Mouse (Mus musculus) stomach, embryonic 16.5 days (tissue): ENCODE results near the gene Abl1. TPM values are rescaled to one million over a fixed set of nuclear protein-coding genes. Genes with fewer than 3 reads are reported as not detected.

Experiments used
- ATAC-seq: fragments of 200-750 bp; cut with Nextera tagmentation; 2 replicates; pipeline ENCODE4 v1.8.0; 2017; ENCODE audit warnings: moderate number of reproducible peaks, moderate TSS enrichment; ENCODE audit not compliant: insufficient read depth, low FRiP score
- H3K27ac ChIP-seq: fragments of 300-500 bp; sonication (generic); 2 replicates; pipeline ENCODE4 v1.5.1; 2014; ENCODE audit warnings: low read length
- H3K27me3 ChIP-seq: fragments of 300-500 bp; sonication (generic); 2 replicates; pipeline ENCODE4 v1.6.1; 2014; ENCODE audit warnings: low read length, control low read depth, mixed read lengths; ENCODE audit not compliant: control insufficient read depth, insufficient read depth
- H3K36me3 ChIP-seq: fragments of 300-500 bp; sonication (generic); 2 replicates; pipeline ENCODE4 v1.6.1; 2014; ENCODE audit warnings: low read length; ENCODE audit not compliant: control insufficient read depth, insufficient read depth
- H3K4me1 ChIP-seq: fragments of 300-500 bp; sonication (generic); 2 replicates; pipeline ENCODE4 v1.6.1; 2014; ENCODE audit warnings: low read length, control low read depth, mixed read lengths; ENCODE audit not compliant: control insufficient read depth, insufficient read depth
- H3K4me2 ChIP-seq: fragments of 300-500 bp; sonication (generic); 2 replicates; pipeline ENCODE4 v1.6.1; 2014; ENCODE audit warnings: low read depth, low read length, mixed read lengths
- H3K4me3 ChIP-seq: fragments of 300-500 bp; sonication (generic); replicated peaks from 2 replicates; pipeline ENCODE4 v1.5.1; 2014; ENCODE audit warnings: mild to moderate bottlenecking, low read length
- H3K9ac ChIP-seq: fragments of 300-500 bp; sonication (generic); 2 replicates; pipeline ENCODE4 v1.6.1; 2014; ENCODE audit warnings: low read length
- H3K9me3 ChIP-seq: fragments of 300-500 bp; sonication (generic); replicated peaks from 2 replicates; pipeline ENCODE4 v1.6.1; 2016; ENCODE audit warnings: low read length, control low read depth; ENCODE audit not compliant: control insufficient read depth
- WGBS: fragments of 180-500 bp; shearing (Covaris S2); extraction: QIAGEN DNeasy Blood & Tissue Kit; methylation state at CpG from one replicate; pipeline ENCODE4 v1.1.7; 2014; 5-methylcytosine and 5-hydroxymethylcytosine counted together
- polyA plus RNA-seq: library from polyadenylated mRNA; unstranded; fragments of >200 nt; fragmentation: Nextera tagmentation; extraction: Ambion mirVana; gene quantifications from 2 replicates; pipeline ENCODE4 v1.2.1, GENCODE M21; 2015

The Abl1 gene
- 30.4 and 32.2 TPM in 2 replicates for polyA plus RNA-seq

DNA sequence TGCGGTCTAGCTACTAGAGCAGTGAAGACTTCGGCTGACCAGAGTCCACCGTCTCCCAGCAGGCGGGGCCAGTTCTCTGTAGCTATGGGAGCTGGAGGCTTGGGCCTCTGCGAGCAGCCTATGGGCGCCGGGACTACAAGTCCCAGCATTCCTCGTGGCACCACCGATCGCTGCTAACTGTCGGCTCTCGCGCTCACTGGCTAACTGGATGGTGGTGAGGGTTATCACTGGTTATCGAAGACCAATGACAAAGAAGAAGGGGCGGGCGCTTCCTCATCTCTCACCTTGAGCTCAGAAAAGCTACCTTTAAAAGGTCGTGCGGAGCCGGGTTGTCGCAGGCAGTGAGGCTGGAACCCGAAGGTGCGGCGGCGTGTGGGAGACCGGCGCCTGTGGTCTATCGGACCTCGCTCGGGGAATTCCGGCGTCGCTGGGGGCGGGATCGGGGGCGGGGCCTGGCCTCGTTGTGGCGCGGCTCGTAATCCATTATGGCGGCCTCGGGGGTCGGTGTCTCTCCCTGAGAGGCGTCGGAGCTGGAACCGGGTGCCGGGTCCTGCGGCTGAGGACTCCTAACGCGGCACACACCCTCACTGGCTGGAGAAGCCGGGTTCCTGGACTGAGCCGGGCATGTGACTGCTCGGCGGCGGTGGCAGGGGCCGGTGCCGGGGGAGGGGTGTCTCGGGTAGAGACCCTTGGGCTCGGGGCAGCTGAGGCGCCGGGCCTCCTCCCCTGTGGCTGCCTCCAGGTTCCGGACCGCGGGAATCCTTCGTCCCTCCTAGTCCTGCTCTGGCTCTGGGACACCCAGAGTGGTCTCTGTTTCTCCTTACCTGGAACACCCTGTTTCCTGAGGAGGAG is at the start of gene Abl1:
Gene Abl1 (plus strand): TSS at position 303 of the 852 bp plus-strand sequence.
- ATAC-seq, result peak; percentile 99
- peak within 1 kb of the TSS; percentile 99 for H3K4me3 ChIP-seq
- H3K4me1 ChIP-seq, result peaks cover 16% of the 10 kb centered on the region; the same call in 1 of the 2 replicates
- under 1% methylated on average over 63 of the region's 64 CpGs for WGBS
- no peaks in the 10 kb centered on the region for H3K27me3 ChIP-seq
- peak within 1 kb of the TSS; percentile 96 for H3K27ac ChIP-seq
- H3K9me3 ChIP-seq, result no peaks in the 10 kb centered on the region
- H3K4me2 ChIP-seq, result peak within 1 kb of the TSS; percentile 90
- peak within 1 kb of the TSS; percentile 98 for H3K9ac ChIP-seq
- H3K36me3 ChIP-seq, result no peaks in the 10 kb centered on the region

DNA sequence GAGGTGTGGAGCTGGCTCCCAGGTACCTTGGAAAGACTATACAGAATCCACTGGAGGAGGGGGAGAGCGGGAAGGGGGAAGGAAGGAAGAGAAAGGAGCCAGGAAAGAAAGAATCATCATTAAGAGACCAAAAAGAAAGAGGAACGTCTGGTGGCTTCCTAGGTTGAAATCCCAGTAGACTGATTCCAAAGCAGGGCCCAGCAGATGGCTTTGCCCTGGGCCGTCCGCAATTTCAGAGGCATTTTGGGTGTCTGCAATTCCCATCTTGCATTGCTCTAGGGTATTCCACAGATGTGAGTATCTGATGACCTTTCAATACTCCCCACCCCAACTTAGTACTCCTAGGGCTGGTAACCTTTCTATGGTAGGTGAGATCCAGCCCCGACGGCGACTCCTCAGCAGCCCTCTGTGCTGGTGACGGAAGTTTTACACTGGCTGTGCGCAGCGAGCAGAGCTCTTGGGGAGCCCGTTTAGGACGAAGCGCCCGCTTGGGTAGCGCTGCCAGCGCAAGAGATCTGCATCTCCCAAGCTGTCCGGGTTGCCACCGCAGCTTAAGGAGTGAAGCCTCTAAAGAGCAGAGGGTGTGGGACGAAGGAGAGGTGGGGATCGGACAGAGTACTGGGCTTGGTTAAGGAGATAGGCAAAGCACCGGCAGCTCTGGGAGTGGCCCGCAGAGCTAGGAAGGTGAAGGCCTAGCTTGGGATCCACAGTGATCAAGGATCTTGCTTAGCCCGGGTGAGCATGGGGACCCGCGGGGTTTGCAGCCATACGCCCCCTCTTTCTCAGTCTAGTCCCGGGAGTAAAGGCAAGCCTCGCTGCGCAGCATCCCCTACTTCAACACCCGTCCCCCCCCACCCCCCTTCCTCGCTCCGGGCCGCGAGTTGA is 49.4 kb upstream of the Abl1 start:
- Histone ChIP-seq H3K27ac (no peak overlapping the region), H3K4me2 (no peak overlapping the region), H3K9me3 (no peaks in the 10 kb centered on the region), H3K27me3 (peaks cover 96% of the 10 kb centered on the region), H3K4me3 (no peak overlapping the region), H3K4me1 (peaks cover 11% of the 10 kb centered on the region; the same call in 1 of the 2 replicates), H3K9ac (no peak overlapping the region), H3K36me3 (no peaks in the 10 kb centered on the region)
- WGBS, result under 1% methylated on average over 34 of the region's 34 CpGs
- no peak for ATAC-seq

DNA sequence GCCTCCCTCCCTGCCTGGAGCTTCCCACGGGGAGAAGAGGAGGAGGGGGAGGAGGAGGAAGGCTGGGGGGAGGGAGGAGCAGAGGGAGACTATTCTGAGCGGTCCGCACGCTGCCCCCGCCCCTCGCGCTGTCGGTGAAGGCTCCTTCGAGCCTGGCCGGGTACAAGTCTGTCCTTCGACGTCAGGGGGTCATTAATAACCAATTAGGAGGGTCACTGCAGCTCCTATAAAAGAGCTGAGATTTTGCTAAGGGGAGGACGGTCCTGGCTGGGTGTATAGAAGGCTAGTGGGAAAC is 48.8 kb upstream of the Abl1 start:
- H3K27ac ChIP-seq, result no peak overlapping the region
- ATAC-seq, result no peak
- H3K27me3 ChIP-seq, result peaks cover 96% of the 10 kb centered on the region
- WGBS, result 2% methylated on average over 13 of the region's 13 CpGs
- H3K9me3 ChIP-seq, result no peaks in the 10 kb centered on the region
- H3K4me2 ChIP-seq, result no peak overlapping the region
- no peak overlapping the region for H3K9ac ChIP-seq
- H3K4me3 ChIP-seq, result no peak overlapping the region
- no peaks in the 10 kb centered on the region for H3K36me3 ChIP-seq
- peaks cover 11% of the 10 kb centered on the region; the same call in 1 of the 2 replicates for H3K4me1 ChIP-seq

DNA sequence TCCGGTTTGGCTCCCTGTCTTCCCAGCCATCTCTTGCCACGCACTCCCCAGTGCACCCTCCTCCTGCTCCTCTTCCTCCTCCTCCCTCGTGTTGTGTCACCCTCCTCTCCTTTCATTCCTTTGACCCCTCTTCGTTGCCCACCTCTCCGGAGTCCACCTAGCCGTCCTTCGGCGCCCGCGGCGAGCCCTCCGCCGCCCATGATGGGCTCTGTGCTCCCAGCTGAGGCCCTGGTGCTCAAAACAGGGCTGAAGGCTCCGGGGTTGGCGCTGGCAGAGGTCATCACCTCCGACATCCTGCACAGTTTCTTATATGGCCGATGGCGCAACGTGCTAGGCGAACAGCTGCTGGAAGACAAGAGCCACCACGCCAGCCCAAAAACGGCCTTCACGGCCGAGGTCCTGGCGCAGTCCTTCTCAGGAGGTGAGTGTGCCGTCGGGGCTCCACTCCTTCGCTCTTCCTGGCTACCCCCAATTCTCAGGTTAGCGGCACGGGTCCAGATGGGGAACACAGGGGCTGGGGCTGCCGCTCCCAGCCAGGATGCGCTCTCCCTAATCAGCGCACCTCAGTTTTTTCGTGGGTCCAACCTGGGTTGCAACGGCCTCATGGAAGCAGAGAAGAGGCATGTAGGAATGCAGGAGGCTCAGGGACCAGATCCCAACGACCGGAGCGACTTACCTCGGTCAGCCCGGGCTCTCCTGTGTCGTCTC is 48.1 kb upstream of the Abl1 start, which contains the start of gene Prdm12:
Gene Prdm12 (plus strand): TSS at position 137 of the 708 bp plus-strand sequence.
- Histone ChIP-seq H3K36me3 (no peaks in the 10 kb centered on the region), H3K4me1 (peaks cover 11% of the 10 kb centered on the region; the same call in 1 of the 2 replicates), H3K27me3 (peaks cover 96% of the 10 kb centered on the region), H3K9me3 (no peaks in the 10 kb centered on the region), H3K4me3 (no peak within 1 kb of the TSS), H3K9ac (no peak within 1 kb of the TSS), H3K4me2 (no peak within 1 kb of the TSS), H3K27ac (no peak within 1 kb of the TSS)
- no peak for ATAC-seq
- 3% methylated on average over 41 of the region's 41 CpGs for WGBS

DNA sequence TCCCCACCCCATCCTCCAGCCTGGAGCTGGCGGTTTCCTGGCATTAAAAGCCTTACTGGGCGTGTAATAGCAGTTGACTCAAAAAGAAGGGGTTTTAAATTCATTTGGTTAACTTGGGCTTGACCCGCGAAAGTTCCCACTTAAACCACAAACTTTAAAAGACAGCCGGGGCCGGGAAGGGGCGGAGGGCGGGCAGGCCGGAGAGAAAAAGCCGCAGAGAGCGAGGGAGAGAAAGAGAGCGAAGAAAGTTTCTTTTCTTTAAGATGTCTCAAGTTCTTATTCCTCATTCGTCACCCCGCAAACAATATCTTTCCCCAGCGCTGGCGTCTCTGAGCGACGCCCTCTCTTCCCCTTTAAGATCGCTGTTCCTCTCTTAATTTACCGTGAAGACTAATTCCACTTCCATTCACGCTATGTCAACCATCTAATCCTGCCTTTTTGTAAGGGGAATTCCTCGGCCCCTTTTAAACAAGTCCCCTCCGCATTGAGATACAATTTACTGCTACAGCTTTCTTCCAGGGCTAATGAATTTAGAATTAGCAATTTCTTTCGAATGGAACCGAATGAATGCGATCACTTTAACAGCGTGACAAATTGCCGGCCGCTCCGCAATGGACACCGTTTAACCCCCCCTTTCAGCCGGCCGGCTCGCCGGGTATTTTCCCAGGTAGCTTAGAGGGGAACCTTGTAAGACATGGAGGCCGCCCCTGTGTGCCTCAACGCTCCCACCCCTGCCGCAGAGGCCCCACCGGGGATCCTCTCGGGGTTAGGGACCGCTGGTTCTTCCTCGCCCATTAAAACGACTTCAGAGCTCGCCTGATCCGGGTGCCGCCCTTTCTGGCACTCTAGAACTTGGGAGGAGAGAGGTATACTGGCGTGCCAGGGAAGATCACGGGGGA is 47.3 kb upstream of the Abl1 start:
- H3K27me3 ChIP-seq, result peaks cover 95% of the 10 kb centered on the region
- WGBS, result under 1% methylated on average over 48 of the region's 48 CpGs
- no peak overlapping the region for H3K27ac ChIP-seq
- peaks cover 7% of the 10 kb centered on the region; the same call in 1 of the 2 replicates for H3K4me1 ChIP-seq
- no peaks in the 10 kb centered on the region for H3K9me3 ChIP-seq
- H3K36me3 ChIP-seq, result no peaks in the 10 kb centered on the region
- no peak for ATAC-seq
- no peak overlapping the region for H3K4me2 ChIP-seq
- no peak overlapping the region for H3K4me3 ChIP-seq
- no peak overlapping the region for H3K9ac ChIP-seq

DNA sequence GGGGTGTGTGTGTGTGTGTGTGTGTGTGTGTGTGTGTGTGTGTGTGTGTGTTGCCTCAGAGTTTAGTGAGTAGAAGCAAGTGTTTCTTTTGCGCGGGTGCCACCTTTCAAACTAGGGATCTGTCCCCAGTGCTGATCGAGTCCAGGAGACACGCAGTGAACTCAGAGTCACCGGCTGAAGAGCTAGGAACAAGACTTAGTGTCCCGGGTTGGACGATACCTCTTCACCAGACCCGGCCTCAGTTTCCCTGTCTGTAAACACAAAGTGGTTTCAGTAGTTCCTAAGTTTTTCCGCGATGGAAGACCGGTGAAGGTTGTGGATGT is 46.7 kb upstream of the Abl1 start:
- H3K27me3 ChIP-seq, result peaks cover 95% of the 10 kb centered on the region
- no peak overlapping the region for H3K4me2 ChIP-seq
- 3% methylated on average over 11 of the region's 11 CpGs for WGBS
- no peak overlapping the region for H3K9ac ChIP-seq
- ATAC-seq, result no peak
- no peak overlapping the region for H3K4me3 ChIP-seq
- H3K27ac ChIP-seq, result no peak overlapping the region
- H3K36me3 ChIP-seq, result no peaks in the 10 kb centered on the region
- H3K9me3 ChIP-seq, result no peaks in the 10 kb centered on the region
- peaks cover 1% of the 10 kb centered on the region; the same call in 1 of the 2 replicates for H3K4me1 ChIP-seq

DNA sequence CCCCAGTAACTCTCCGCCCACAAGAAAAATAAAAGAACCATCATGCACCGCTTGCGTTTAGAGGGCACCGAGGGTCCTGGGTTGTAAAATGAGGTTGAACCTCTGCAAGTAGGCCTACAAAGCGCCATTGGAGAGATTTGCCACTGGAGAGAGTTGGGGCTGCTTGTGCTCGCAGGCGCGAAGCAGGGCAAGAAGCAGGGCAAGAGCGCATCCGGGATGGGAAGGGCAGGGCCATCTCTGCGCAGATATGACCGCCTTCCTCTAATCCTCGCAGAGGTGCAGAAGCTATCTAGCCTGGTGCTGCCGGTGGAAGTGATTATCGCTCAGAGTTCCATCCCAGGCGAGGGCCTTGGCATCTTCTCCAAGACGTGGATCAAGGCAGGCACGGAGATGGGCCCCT is 46.2 kb upstream of the Abl1 start:
- no peak overlapping the region for H3K27ac ChIP-seq
- H3K27me3 ChIP-seq, result peaks cover 95% of the 10 kb centered on the region
- no peak overlapping the region for H3K4me2 ChIP-seq
- H3K9ac ChIP-seq, result no peak overlapping the region
- H3K4me3 ChIP-seq, result no peak overlapping the region
- ATAC-seq, result no peak
- WGBS, result 4% methylated on average over 18 of the region's 18 CpGs
- no peaks in the 10 kb centered on the region for H3K4me1 ChIP-seq
- H3K9me3 ChIP-seq, result no peaks in the 10 kb centered on the region
- H3K36me3 ChIP-seq, result no peaks in the 10 kb centered on the region
